Mouse (Mus musculus): ENCODE results near the gene Pdcd11. TPM values are rescaled to one million over a fixed set of nuclear protein-coding genes. Genes with fewer than 3 reads are reported as not detected.

The Pdcd11 gene
- polyA plus RNA-seq, 1 experiment from 2014 or later, result 4.6 TPM

DNA sequence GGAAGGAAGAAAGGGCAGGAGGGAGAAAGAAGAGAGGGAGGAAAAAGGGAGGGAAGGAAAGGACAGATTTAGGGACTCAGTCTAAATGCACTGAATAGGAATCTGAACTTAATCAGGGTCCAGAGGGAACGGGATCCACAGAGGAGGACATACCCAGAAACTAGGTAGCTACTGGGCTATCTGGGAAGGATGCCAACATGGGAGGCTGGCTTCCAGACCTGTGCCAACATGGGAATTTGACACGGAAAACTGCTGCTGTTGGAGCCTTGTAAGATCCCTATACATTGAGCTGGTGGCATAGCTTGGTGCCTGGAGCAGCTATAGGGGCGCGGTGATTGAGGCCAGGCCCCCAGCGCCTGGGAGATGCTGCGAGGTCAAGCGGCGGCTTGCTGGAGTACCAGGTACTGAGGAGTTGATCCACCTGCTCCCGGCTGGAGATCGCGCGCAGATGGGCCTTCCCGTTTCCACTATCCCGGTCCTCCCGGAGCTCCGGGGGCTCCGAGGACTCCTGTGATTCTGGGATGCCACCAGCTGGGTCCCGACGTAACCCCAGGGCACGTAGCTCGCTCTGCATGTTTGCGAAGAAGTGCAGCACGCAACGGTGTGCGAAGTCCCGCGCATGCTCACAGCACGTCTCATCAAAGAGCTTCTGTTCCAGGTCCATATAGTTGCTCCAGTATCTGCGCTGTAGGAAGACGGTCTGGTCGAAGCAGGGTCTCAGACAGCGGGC lies 60.9 kb downstream of the Pdcd11 start:
- no peaks in the 10 kb centered on the region for H3K9me3 ChIP-seq (replicated peaks)
- WGBS, result 27% methylated on average over 32 of the region's 32 CpGs
- H3K27ac ChIP-seq, result no peak overlapping the region
- ATAC-seq (replicated peaks; ENCODE audit: insufficient number of reproducible peaks, insufficient read depth, low FRiP score, low read depth), result no peak
- peak overlapping the region; percentile 34 for H3K4me3 ChIP-seq
- H3K9ac ChIP-seq, result no peak overlapping the region; the same call in 1 of the 2 replicates
- peak overlapping the region; percentile 59 for H3K4me2 ChIP-seq
- H3K36me3 ChIP-seq, result no peaks in the 10 kb centered on the region
- H3K27me3 ChIP-seq, result peaks cover 19% of the 10 kb centered on the region
- peaks cover 10% of the 10 kb centered on the region for H3K4me1 ChIP-seq (replicated peaks)

DNA sequence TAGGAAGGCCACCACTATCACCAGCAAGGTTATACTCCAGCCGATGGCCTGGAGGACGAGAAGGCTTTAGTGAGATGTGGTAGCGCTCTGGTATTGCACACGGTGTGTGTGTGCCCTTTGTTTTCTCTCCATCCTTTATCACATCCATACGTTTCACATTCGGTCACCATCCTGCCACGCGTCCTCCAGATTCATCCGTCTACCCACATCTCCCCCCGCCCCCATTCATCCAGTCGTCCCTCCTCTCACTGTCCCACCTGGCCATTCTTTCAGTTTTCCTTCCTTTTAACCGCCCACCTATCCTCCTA lies 61.4 kb downstream of the Pdcd11 start:
- no peak for ATAC-seq (replicated peaks; ENCODE audit: insufficient number of reproducible peaks, insufficient read depth, low FRiP score, low read depth)
- Histone ChIP-seq H3K4me2 (peak overlapping the region; percentile 59), H3K9me3 (replicated peaks) (no peaks in the 10 kb centered on the region), H3K27me3 (peaks cover 19% of the 10 kb centered on the region), H3K27ac (no peak overlapping the region), H3K36me3 (no peaks in the 10 kb centered on the region), H3K4me3 (peak overlapping the region; percentile 34), H3K4me1 (replicated peaks) (peaks cover 10% of the 10 kb centered on the region), H3K9ac (no peak overlapping the region; the same call in 1 of the 2 replicates)
- WGBS, result 62% methylated on average over 12 of the region's 12 CpGs

DNA sequence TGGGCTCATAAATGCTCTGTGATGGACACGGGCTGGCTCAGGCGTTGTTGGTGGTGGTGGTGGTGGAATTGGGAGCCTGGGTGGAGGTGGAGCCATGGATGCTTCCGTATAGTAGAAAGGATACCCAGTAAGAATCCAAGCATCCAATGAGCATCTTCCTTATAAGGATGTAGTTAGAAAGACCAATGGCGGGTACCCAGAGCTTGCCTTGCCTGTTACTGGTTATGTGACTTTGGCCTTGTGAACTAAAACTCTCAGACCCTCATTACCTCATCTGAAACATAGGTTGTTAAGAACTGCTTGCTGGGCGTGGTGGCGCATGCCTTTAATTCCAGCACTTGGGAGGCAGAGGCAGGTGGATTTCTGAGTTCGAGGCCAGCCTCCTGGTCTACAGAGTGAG lies 63.2 kb downstream of the Pdcd11 start:
- Histone ChIP-seq H3K4me3 (no peak overlapping the region), H3K9me3 (replicated peaks) (no peaks in the 10 kb centered on the region), H3K4me2 (no peak overlapping the region), H3K27ac (no peak overlapping the region), H3K27me3 (peaks cover 19% of the 10 kb centered on the region), H3K36me3 (no peaks in the 10 kb centered on the region), H3K9ac (no peak overlapping the region), H3K4me1 (replicated peaks) (peaks cover 10% of the 10 kb centered on the region)
- ATAC-seq (replicated peaks; ENCODE audit: insufficient number of reproducible peaks, insufficient read depth, low FRiP score, low read depth), result no peak
- 86% methylated on average over 7 of the region's 7 CpGs for WGBS

DNA sequence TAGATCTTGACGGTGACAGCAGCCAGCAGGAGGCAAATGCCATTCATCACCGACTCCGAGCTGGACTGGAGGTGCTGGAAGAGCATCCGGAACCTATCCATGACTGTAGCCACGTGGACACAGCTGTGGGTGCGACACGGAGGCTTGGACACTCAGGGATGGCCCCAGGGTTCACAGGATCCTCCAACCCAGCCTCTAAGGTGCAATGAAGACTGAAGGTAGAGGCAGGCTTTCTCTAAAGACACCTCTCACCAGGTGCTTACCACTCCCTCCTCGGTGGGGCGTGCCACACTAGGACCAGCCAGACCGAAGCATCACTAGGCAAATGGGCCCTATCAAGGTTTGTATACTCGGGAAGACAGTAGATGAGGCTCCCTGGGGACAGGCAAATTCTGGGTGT lies 67.1 kb downstream of the Pdcd11 start, which contains the start of gene Calhm3:
Gene Calhm3 (minus strand): TSS at position 101 of the 400 bp plus-strand sequence.
- Histone ChIP-seq H3K4me3 (no peak within 1 kb of the TSS), H3K4me1 (replicated peaks) (no peaks in the 10 kb centered on the region), H3K4me2 (no peak within 1 kb of the TSS), H3K9ac (no peak within 1 kb of the TSS), H3K9me3 (replicated peaks) (no peaks in the 10 kb centered on the region), H3K36me3 (no peaks in the 10 kb centered on the region), H3K27ac (no peak within 1 kb of the TSS), H3K27me3 (0 out of 2 replicates have a peak, but pooled peaks cover 4% of the 10 kb centered on the region)
- WGBS, result 64% methylated on average over 11 of the region's 11 CpGs
- no peak for ATAC-seq (replicated peaks; ENCODE audit: insufficient number of reproducible peaks, insufficient read depth, low FRiP score, low read depth)

- Histone ChIP-seq H3K27me3 (no peaks in the 10 kb centered on the region), H3K4me3 (no peak overlapping the region), H3K4me1 (replicated peaks) (no peaks in the 10 kb centered on the region), H3K4me2 (no peak overlapping the region), H3K27ac (no peak overlapping the region), H3K36me3 (no peaks in the 10 kb centered on the region), H3K9me3 (replicated peaks) (no peaks in the 10 kb centered on the region), H3K9ac (no peak overlapping the region)
- no peak for ATAC-seq (replicated peaks; ENCODE audit: insufficient number of reproducible peaks, insufficient read depth, low FRiP score, low read depth)
- WGBS, result 63% methylated on average over 4 of the region's 4 CpGs
Measured at GRCm38 (mm10) chr19:47161669-47162068, 71.1 kb downstream of the Pdcd11 start.

DNA sequence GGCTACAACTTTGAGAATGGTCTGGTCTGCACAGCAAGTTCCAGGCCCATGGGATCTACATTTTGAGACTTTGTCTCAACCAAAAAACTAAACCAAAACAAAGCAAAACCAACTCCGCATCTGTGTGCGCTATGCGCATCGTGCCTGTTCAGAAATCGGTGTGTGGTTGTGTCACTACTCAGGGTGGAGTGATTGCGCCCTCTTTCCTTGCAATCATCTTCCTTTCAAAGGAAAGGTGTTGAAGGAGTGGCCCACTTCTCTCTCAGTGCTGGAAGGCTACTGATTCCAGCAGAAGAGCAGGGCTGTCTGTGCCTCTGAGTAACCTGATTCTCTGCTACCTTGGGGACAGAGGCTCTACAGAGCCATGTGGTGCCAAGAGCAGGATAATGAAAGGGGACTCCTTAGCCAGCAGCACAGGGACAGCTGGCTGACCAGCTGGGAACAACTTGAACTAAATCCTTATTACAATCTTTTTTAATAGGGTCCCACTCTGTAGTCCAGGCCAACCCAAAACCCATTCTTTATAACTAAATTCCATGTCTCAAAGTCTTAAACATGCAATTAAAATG lies 72.7 kb downstream of the Pdcd11 start:
- no peaks in the 10 kb centered on the region for H3K36me3 ChIP-seq
- H3K27ac ChIP-seq, result no peak overlapping the region
- H3K9me3 ChIP-seq (replicated peaks), result no peaks in the 10 kb centered on the region
- ATAC-seq (replicated peaks; ENCODE audit: insufficient number of reproducible peaks, insufficient read depth, low FRiP score, low read depth), result no peak
- 88% methylated on average over 6 of the region's 6 CpGs for WGBS
- H3K4me2 ChIP-seq, result no peak overlapping the region
- no peak overlapping the region for H3K9ac ChIP-seq
- H3K27me3 ChIP-seq, result no peaks in the 10 kb centered on the region
- peaks cover 5% of the 10 kb centered on the region for H3K4me1 ChIP-seq (replicated peaks)
- H3K4me3 ChIP-seq, result no peak overlapping the region

- Histone ChIP-seq H3K9me3 (replicated peaks) (no peaks in the 10 kb centered on the region), H3K4me1 (replicated peaks) (peaks cover 12% of the 10 kb centered on the region), H3K27me3 (no peaks in the 10 kb centered on the region), H3K9ac (no peak overlapping the region), H3K4me3 (no peak overlapping the region), H3K36me3 (no peaks in the 10 kb centered on the region), H3K27ac (no peak overlapping the region), H3K4me2 (no peak overlapping the region)
- no peak for ATAC-seq (replicated peaks; ENCODE audit: insufficient number of reproducible peaks, insufficient read depth, low FRiP score, low read depth)
- WGBS, result 32% methylated on average over 3 of the region's 3 CpGs
Measured at GRCm38 (mm10) chr19:47166758-47167157, 76.2 kb downstream of the Pdcd11 start.

DNA sequence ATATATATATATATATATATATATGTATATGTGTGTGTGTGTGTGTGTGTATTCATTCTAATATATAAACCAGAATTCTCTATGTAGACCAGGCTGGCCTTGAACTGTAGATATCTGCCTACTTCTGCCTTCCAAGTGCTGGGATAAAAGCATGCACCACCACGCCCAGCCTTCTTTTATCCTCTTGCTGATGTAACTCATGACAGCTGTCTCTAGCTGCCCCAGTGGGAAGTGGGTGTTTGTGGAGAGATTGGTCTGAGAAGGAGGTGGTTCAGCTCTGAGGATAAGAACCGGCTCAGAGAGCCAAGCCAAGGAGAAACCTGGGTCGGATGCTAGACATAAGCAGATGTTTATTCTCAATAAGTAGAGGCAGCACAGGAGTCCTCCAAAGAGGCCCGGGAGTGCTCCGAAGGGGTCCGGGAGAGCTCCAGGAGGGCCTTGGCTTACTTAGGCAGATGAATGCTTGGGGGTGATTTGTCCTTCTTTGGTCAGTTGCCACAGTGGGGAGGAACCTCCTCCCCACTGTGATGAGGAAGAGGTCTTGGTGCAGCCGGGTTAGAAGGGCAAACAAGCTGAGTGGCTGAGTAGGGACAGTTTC lies 77.1 kb downstream of the Pdcd11 start:
- no peaks in the 10 kb centered on the region for H3K9me3 ChIP-seq (replicated peaks)
- 45% methylated on average over 7 of the region's 7 CpGs for WGBS
- H3K36me3 ChIP-seq, result no peaks in the 10 kb centered on the region
- ATAC-seq (replicated peaks; ENCODE audit: insufficient number of reproducible peaks, insufficient read depth, low FRiP score, low read depth), result no peak
- H3K4me3 ChIP-seq, result no peak overlapping the region
- 0 out of 2 replicates have a peak overlapping the region, but pooled peaks have one; percentile 6 for H3K9ac ChIP-seq
- H3K27ac ChIP-seq, result no peak overlapping the region
- no peaks in the 10 kb centered on the region for H3K27me3 ChIP-seq
- H3K4me2 ChIP-seq, result peak overlapping the region; percentile 66
- H3K4me1 ChIP-seq (replicated peaks), result peaks cover 12% of the 10 kb centered on the region

- H3K27me3 ChIP-seq, result no peaks in the 10 kb centered on the region
- ATAC-seq (replicated peaks; ENCODE audit: insufficient number of reproducible peaks, insufficient read depth, low FRiP score, low read depth), result no peak
- 5% methylated on average over 13 of the region's 13 CpGs for WGBS
- H3K4me1 ChIP-seq (replicated peaks), result peaks cover 12% of the 10 kb centered on the region
- H3K36me3 ChIP-seq, result no peaks in the 10 kb centered on the region
- peak overlapping the region; percentile 33 for H3K4me3 ChIP-seq
- H3K4me2 ChIP-seq, result peak overlapping the region; percentile 66
- no peaks in the 10 kb centered on the region for H3K9me3 ChIP-seq (replicated peaks)
- no peak overlapping the region for H3K27ac ChIP-seq
- peak overlapping the region; percentile 32; the same call in 1 of the 2 replicates for H3K9ac ChIP-seq
Measured at GRCm38 (mm10) chr19:47168223-47168622, 77.7 kb downstream of the Pdcd11 start.

GRCm38 (mm10) chr19:47168793-47169412 lies 78.3 kb downstream of the Pdcd11 start:
- Histone ChIP-seq H3K4me3 (peak overlapping the region; percentile 33), H3K27ac (no peak overlapping the region), H3K36me3 (no peaks in the 10 kb centered on the region), H3K9me3 (replicated peaks) (no peaks in the 10 kb centered on the region), H3K9ac (peak overlapping the region; percentile 32; the same call in 1 of the 2 replicates), H3K4me1 (replicated peaks) (peaks cover 12% of the 10 kb centered on the region), H3K4me2 (peak overlapping the region; percentile 66), H3K27me3 (no peaks in the 10 kb centered on the region)
- 18% methylated on average over 11 of the region's 11 CpGs for WGBS
- no peak for ATAC-seq (replicated peaks; ENCODE audit: insufficient number of reproducible peaks, insufficient read depth, low FRiP score, low read depth)

DNA sequence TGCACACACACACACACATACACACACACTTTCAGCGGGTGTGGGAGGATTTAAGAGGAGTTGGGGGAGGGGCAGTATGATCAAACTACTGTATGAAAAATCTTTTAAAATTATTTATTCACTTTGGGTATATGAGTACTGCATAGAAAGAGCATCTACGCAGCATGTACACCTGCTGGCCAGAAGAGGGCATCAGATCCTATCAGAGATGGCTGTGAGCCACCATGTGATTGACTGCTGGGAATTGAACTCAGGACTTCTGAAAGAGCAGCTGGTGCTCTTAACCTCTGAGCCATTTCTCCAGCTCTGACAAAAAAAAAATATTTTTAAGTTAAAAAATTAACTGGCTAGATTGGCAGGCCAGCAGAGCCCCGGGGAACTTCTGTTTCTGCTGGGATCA lies 83.9 kb downstream of the Pdcd11 start:
- H3K27me3 ChIP-seq, result peaks cover 26% of the 10 kb centered on the region
- no peaks in the 10 kb centered on the region for H3K9me3 ChIP-seq (replicated peaks)
- no peak overlapping the region for H3K9ac ChIP-seq
- no peak overlapping the region for H3K27ac ChIP-seq
- H3K4me2 ChIP-seq, result no peak overlapping the region
- WGBS, result 53% methylated on average over 3 of the region's 3 CpGs
- H3K4me1 ChIP-seq (replicated peaks), result peaks cover 13% of the 10 kb centered on the region
- ATAC-seq (replicated peaks; ENCODE audit: insufficient number of reproducible peaks, insufficient read depth, low FRiP score, low read depth), result no peak
- H3K4me3 ChIP-seq, result no peak overlapping the region
- no peaks in the 10 kb centered on the region for H3K36me3 ChIP-seq
